Mouse (Mus musculus): ENCODE results near the gene Myh2.

DNA sequence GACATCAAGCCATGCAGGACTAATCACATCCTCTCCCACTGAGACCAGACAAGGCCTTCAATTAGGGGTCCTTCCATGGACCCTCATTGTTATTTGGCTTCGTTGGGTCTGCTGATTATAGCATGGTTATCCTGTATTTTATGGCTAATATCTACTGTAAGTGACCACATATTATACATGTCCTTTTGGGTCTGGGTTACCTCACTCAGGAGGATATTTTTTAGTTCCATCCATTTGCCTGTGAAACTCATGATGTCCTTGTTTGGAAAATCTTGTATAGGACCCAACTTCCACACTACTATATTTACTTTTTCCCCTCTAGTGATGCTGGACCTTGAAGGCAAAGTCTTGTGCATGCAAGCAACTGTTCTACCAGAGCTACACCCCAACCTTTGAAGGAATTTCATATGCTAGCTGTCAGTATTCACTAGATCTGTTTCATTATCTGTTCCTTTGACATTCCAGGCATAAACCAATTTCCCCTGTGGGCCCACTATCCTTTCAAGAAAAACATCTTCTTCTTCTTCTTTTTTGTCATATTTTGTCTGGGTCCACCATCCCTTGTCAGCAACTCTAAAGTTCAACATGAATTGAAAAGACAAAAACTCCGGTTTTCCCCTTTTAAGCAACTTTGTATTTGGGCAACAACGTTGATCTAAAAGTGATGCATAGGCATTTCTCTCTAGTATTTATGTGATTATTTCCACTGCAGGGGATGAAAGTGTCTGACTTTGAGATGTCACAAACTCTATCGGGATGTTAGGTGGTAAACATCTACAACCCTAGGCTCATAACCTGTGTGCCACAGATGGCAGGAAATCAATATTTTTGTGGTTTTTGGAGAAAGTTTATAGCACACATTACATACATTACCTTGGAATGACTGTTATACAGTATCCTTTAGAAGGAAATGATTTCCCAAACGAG lies 25.1 kb upstream of the Myh2 start:
- no peak for TF ChIP-seq CTCF (IDR thresholded peaks at IDR 0.05; ENCODE audit: control insufficient read depth, insufficient read depth, insufficient replicate concordance, low read depth, low read length)
- TF ChIP-seq POLR2A (IDR thresholded peaks at IDR 0.05; ENCODE audit: control insufficient read depth, low read depth, low read length): no peak
